Mouse (Mus musculus): Measurements from ENCODE around the gene Cysrt1. TPM values are rescaled to one million over a fixed set of nuclear protein-coding genes. Genes with fewer than 3 reads are reported as not detected.

Cysrt1 gene
- polyA plus RNA-seq, 1 experiment from 2014 or later = 16.5 TPM

GRCm38 (mm10) chr2:25267241-25267640 is 25.0 kb upstream of the Cysrt1 start:
- Histone ChIP-seq H3K27ac (ENCODE audit: low read depth, low read length) (peak overlapping the region; percentile 93), H3K27me3 (replicated peaks; ENCODE audit: control insufficient read depth, insufficient read depth, low read length) (no peaks in the 10 kb centered on the region), H3K9me3 (ENCODE audit: control insufficient read depth) (no peaks in the 10 kb centered on the region), H3K4me3 (ENCODE audit: low read depth, low read length) (0 out of 2 replicates have a peak overlapping the region, but pooled peaks have one; percentile 92), H3K4me2 (replicated peaks; ENCODE audit: low read depth) (peak overlapping the region; percentile 94), H3K9ac (ENCODE audit: low read depth, low read length) (0 out of 2 replicates have a peak overlapping the region, but pooled peaks have one; percentile 61), H3K4me1 (replicated peaks; ENCODE audit: control insufficient read depth, insufficient read depth, low read length) (peaks cover 7% of the 10 kb centered on the region), H3K36me3 (ENCODE audit: control insufficient read depth, insufficient read depth) (peaks cover 33% of the 10 kb centered on the region)
- TF ChIP-seq CTCF (IDR thresholded peaks at IDR 0.05; ENCODE audit: low read depth) = peak; percentile 26; the same call in 1 of the 2 replicates
- 0 out of 2 replicates have a peak, but pooled peaks have one; percentile 1 for ATAC-seq

GRCm38 (mm10) chr2:25266720-25267119 is 24.5 kb upstream of the Cysrt1 start:
- H3K9ac ChIP-seq (ENCODE audit: low read depth, low read length) = peak overlapping the region; percentile 61
- peak overlapping the region; percentile 94 for H3K4me2 ChIP-seq (replicated peaks; ENCODE audit: low read depth)
- no peak for ATAC-seq

GRCm38 (mm10) chr2:25265897-25266656 is 23.8 kb upstream of the Cysrt1 start:
- Histone ChIP-seq H3K36me3 (ENCODE audit: control insufficient read depth, insufficient read depth) (peaks cover 32% of the 10 kb centered on the region), H3K27me3 (replicated peaks; ENCODE audit: control insufficient read depth, insufficient read depth, low read length) (no peaks in the 10 kb centered on the region), H3K9ac (ENCODE audit: low read depth, low read length) (peak overlapping the region; percentile 61), H3K4me2 (replicated peaks; ENCODE audit: low read depth) (peak overlapping the region; percentile 94), H3K4me1 (replicated peaks; ENCODE audit: control insufficient read depth, insufficient read depth, low read length) (peaks cover 1% of the 10 kb centered on the region), H3K27ac (ENCODE audit: low read depth, low read length) (peak overlapping the region; percentile 93), H3K9me3 (ENCODE audit: control insufficient read depth) (no peaks in the 10 kb centered on the region), H3K4me3 (ENCODE audit: low read depth, low read length) (peak overlapping the region; percentile 92)
- peak; percentile 59 for ATAC-seq
- TF ChIP-seq CTCF (IDR thresholded peaks at IDR 0.05; ENCODE audit: low read depth) = no peak
- 32% methylated on average over 6 of the region's 6 CpGs for WGBS

More at GRCm38 (mm10) chr2:25266720-25267119, 24.5 kb upstream of the Cysrt1 start:
- H3K4me1 ChIP-seq (replicated peaks; ENCODE audit: control insufficient read depth, insufficient read depth, low read length) = peaks cover 7% of the 10 kb centered on the region
- H3K36me3 ChIP-seq (ENCODE audit: control insufficient read depth, insufficient read depth) = peaks cover 33% of the 10 kb centered on the region
- TF ChIP-seq CTCF (IDR thresholded peaks at IDR 0.05; ENCODE audit: low read depth) = no peak
- H3K9me3 ChIP-seq (ENCODE audit: control insufficient read depth) = no peaks in the 10 kb centered on the region
- 0 out of 2 replicates have a peak overlapping the region, but pooled peaks have one; percentile 92 for H3K4me3 ChIP-seq (ENCODE audit: low read depth, low read length)
- whole genome bisulfite sequencing = 9% methylated on average over 2 of the region's 2 CpGs
- no peaks in the 10 kb centered on the region for H3K27me3 ChIP-seq (replicated peaks; ENCODE audit: control insufficient read depth, insufficient read depth, low read length)
- peak overlapping the region; percentile 93 for H3K27ac ChIP-seq (ENCODE audit: low read depth, low read length)

GRCm38 (mm10) chr2:25264851-25265250 is 22.6 kb upstream of the Cysrt1 start:
- H3K4me3 ChIP-seq (ENCODE audit: low read depth, low read length) = peak overlapping the region; percentile 92
- H3K4me1 ChIP-seq (replicated peaks; ENCODE audit: control insufficient read depth, insufficient read depth, low read length) = no peaks in the 10 kb centered on the region
- no peak for TF ChIP-seq CTCF (IDR thresholded peaks at IDR 0.05; ENCODE audit: low read depth)
- H3K9me3 ChIP-seq (ENCODE audit: control insufficient read depth) = no peaks in the 10 kb centered on the region
- peaks cover 19% of the 10 kb centered on the region for H3K36me3 ChIP-seq (ENCODE audit: control insufficient read depth, insufficient read depth)
- H3K4me2 ChIP-seq (replicated peaks; ENCODE audit: low read depth) = peak overlapping the region; percentile 94
- no peaks in the 10 kb centered on the region for H3K27me3 ChIP-seq (replicated peaks; ENCODE audit: control insufficient read depth, insufficient read depth, low read length)
- H3K9ac ChIP-seq (ENCODE audit: low read depth, low read length) = peak overlapping the region; percentile 78
- WGBS = 41% methylated on average over 3 of the region's 3 CpGs
- peak; percentile 28 for ATAC-seq
- H3K27ac ChIP-seq (ENCODE audit: low read depth, low read length) = peak overlapping the region; percentile 93

DNA sequence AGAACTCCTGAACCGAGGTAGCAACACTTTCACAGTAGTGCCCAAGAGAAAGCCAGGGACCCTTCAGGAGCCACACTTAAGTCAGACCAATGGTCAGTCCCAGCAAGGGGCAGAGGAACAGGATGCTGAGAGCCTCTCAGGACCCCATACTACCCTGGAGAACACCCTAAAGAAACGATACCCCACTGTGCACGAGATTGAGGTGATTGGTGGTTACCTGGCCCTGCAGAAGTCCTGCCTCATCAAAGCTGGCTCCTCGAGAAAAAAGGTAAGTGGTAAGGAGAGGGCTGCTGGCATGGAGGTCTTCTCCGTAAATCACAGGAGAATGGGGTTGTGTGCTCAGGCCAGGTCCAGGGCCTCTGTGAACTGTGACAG is 22.0 kb upstream of the Cysrt1 start:
- peaks cover 14% of the 10 kb centered on the region for H3K36me3 ChIP-seq (ENCODE audit: control insufficient read depth, insufficient read depth)
- H3K9me3 ChIP-seq (ENCODE audit: control insufficient read depth) = no peaks in the 10 kb centered on the region
- peak overlapping the region; percentile 92 for H3K4me3 ChIP-seq (ENCODE audit: low read depth, low read length)
- no peak for TF ChIP-seq CTCF (IDR thresholded peaks at IDR 0.05; ENCODE audit: low read depth)
- no peaks in the 10 kb centered on the region for H3K27me3 ChIP-seq (replicated peaks; ENCODE audit: control insufficient read depth, insufficient read depth, low read length)
- peak overlapping the region; percentile 78 for H3K9ac ChIP-seq (ENCODE audit: low read depth, low read length)
- WGBS = 48% methylated on average over 5 of the region's 5 CpGs
- H3K4me2 ChIP-seq (replicated peaks; ENCODE audit: low read depth) = peak overlapping the region; percentile 94
- no peaks in the 10 kb centered on the region for H3K4me1 ChIP-seq (replicated peaks; ENCODE audit: control insufficient read depth, insufficient read depth, low read length)
- H3K27ac ChIP-seq (ENCODE audit: low read depth, low read length) = peak overlapping the region; percentile 93
- ATAC-seq = no peak

GRCm38 (mm10) chr2:25263623-25264285 is 21.5 kb upstream of the Cysrt1 start:
- Histone ChIP-seq H3K4me2 (replicated peaks; ENCODE audit: low read depth) (peak overlapping the region; percentile 94), H3K36me3 (ENCODE audit: control insufficient read depth, insufficient read depth) (peaks cover 8% of the 10 kb centered on the region), H3K9me3 (ENCODE audit: control insufficient read depth) (no peaks in the 10 kb centered on the region), H3K27ac (ENCODE audit: low read depth, low read length) (peak overlapping the region; percentile 93), H3K4me1 (replicated peaks; ENCODE audit: control insufficient read depth, insufficient read depth, low read length) (no peaks in the 10 kb centered on the region), H3K27me3 (replicated peaks; ENCODE audit: control insufficient read depth, insufficient read depth, low read length) (no peaks in the 10 kb centered on the region), H3K4me3 (ENCODE audit: low read depth, low read length) (peak overlapping the region; percentile 92), H3K9ac (ENCODE audit: low read depth, low read length) (peak overlapping the region; percentile 78)
- 21% methylated on average over 12 of the region's 12 CpGs for WGBS
- ATAC-seq = no peak
- TF ChIP-seq CTCF (IDR thresholded peaks at IDR 0.05; ENCODE audit: low read depth) = no peak
